Mouse (Mus musculus): ENCODE data around the gene Capn2. TPM values are rescaled to one million over a fixed set of nuclear protein-coding genes. Genes with fewer than 3 reads are reported as not detected.

The Capn2 gene
- 10 to 100 TPM; 60.2 to 70.7 TPM for total RNA-seq (2021)
- long read RNA-seq, experiment 1, partial matches to known transcripts: 7 of 106 reads
- long read RNA-seq, experiment 1, other reads (novel, unspliced or antisense): 99 of 106 reads
- long read RNA-seq, experiment 2, partial matches to known transcripts: 6 of 117 reads
- long read RNA-seq, experiment 2, other reads (novel, unspliced or antisense): 111 of 117 reads

- intact Hi-C loops (cut with DNase I; ENCODE audit: low total_unique reads): no loop called here
Measured at GRCm38 (mm10) chr1:182516758-182517676, at the start of gene Capn2. Capn2 (minus strand) TSS chr1:182517608.

DNA sequence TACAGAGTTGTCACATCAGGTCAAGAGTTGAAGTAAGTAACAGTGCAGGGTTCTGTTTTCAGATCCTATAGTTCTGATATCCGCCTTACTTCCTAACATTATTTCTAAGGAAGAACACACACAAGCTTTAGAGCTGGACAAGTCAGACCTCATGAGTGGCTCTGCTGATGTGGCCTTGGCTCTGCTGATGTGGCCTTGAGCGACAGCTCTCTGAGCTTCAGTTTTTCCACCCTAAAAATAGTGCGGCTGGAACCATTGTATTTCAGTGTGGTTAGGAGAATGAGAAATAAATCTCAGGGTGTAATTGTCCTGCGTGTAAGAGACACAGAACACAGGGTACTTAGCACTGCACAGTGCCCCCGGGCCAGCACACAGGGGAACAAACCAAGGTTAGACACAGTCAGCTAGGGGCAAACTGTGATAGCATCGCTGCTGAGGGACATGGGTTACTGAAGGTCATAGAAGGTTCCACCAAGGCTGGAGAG is 48.0 kb upstream of the Capn2 start:
- no peak for DNase-seq
- intact Hi-C loops (cut with DNase I; ENCODE audit: low total_unique reads): loop anchor here (10.0 kb wide), 1 partner anchor 219 kb away; no protein-coding TSS in a partner anchor

More at GRCm38 (mm10) chr1:182516758-182517676, at the start of gene Capn2:
- peak; percentile 90 for DNase-seq

DNA sequence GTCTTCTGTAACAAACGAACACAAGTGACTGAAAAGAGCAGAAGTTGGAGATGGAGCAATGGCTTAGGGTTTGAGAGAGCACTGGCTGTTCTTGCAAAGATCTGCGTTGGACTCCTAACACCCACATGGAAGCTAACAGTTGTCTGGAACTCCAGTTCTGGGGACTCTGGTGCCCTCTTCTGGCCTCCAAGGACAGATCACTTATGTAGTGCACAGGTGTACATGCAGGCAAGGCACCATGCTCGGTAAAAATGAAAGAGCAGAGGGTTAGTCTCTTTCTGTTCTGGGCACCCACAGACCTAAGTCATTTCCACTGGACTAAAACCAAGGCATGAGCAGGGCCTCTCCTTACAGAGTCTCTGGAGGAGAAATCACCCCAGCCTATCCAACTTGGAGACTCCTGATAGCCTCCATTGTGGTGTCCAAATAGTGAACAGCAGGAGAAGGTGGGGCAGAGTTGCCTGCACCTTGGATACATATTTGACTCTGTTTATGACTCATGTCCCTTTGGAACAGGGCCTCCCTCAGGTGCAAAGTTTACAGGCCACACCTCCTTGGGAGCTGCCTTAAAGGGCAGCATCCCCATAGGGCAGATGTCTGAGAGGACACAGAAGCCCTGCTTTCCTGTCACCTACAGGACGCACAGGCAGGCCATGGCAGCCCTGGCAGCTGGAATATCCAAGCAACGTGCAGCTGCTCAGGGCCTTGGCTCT is 47.2 kb upstream of the Capn2 start, which contains the start of gene Capn8:
Gene Capn8 (plus strand): TSS at position 600 of the 713 bp plus-strand sequence.
- intact Hi-C loops (cut with DNase I; ENCODE audit: low total_unique reads): loop anchor here (5.0 to 10.0 kb wide), 2 partner anchors 93 to 220 kb away; no protein-coding TSS in a partner anchor
- no peak for DNase-seq

DNA sequence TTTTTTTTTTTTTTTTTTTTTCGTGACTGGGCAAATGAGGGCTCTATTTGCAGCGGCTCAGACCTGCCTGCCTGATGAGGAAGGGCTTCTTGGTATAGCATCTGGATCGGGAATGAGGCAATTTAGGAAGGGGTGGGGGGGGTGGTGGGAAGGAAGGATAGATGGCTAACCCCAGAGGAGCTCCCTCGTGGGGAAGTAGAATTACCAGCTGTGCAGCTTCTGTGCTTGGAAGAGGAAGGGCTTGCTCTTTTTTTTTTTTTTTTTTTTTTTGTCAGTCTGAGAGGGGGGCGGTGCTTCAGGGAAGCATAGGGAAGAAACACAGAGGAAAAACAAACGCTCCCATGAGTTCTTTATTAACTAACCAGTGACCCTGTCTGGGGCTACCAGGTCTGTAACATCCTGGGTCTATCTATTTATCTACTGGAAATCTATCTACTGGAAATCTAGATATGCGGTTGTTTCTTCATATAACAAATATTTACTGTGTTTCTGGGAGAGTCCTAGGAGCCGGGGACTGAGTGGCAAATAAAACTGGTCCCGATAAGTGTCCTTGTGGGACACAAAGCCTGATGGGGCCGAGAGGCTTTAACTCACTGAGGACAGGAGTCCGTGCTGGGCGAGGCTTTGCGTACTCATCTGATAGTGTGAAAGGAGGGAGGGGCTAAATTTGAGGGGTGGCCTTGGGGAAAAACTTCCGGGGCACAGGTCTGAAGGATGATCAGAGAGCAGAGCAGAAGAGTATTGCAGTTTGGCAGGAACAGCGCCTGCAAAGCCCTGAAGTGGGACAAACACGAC is 45.4 kb upstream of the Capn2 start:
- no peak for DNase-seq
- intact Hi-C loops (cut with DNase I; ENCODE audit: low total_unique reads): loop anchor here (5.0 to 10.0 kb wide), 2 partner anchors 95 to 222 kb away; no protein-coding TSS in a partner anchor

GRCm38 (mm10) chr1:182561945-182562514 is 44.6 kb upstream of the Capn2 start:
- no peak for DNase-seq
- intact Hi-C loops (cut with DNase I; ENCODE audit: low total_unique reads): loop anchor here (5.0 to 10.0 kb wide), 2 partner anchors 95 to 223 kb away; no protein-coding TSS in a partner anchor

DNA sequence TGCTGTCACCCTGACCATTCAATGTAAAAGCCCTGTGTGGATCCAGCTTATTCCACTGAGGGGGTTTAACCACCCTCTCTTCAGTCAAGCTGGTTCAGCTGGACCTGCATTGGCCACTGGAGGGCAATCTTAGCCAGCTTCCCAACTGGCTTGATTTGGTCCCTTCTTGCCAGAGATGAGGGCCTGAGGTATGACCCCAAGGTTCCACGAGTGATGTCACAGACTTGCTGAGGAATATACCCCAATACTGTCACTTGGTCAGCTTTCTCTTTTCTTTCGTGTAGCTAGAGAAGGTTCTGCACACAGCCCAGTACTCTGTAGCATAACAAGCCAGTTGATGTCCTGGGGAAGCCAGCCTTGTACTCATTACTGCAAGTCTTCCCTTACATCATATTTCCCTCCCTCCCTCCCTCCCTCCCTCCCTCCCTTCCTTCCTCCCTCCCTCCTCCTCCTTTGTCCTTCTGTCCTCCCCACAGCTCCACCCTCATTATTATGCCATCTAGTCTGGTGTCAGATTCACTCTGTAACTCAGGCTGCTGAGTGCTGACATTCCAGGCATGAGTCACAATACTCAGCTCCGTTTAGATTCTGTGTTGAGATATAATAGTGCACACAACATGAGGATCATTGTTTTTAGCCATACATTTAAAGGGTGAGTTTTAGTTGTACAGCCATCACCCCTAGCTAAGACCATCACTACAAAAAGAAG is 43.1 kb upstream of the Capn2 start:
- intact Hi-C loops (cut with DNase I; ENCODE audit: low total_unique reads): loop anchor here (5.0 to 10.0 kb wide), 2 partner anchors 97 to 224 kb away; no protein-coding TSS in a partner anchor
- peak; percentile 28 for DNase-seq

DNA sequence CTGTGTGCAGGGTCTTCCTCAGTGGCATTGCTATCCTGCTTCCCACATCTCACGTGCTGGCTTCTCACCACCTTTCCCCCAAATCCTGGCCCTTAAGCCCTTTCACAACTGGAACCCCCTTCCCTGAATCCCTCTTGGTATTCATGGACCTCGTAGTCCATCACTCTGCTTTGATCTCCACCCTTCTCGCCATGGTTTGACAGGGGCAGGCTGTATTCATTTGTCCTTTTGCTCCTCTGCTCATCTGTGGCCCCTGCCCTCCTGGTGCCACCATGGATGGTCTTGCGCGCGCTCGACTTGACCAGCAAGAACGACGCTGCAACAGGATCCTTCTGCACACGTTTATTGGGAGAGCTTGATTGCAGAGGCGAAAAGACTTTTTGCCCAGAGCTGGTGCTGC is 42.1 kb upstream of the Capn2 start:
- DNase-seq: no peak
- intact Hi-C loops (cut with DNase I; ENCODE audit: low total_unique reads): loop anchor here (10.0 kb wide), 2 partner anchors 385 to 675 kb away; no protein-coding TSS in a partner anchor

- DNase-seq: no peak
- intact Hi-C loops (cut with DNase I; ENCODE audit: low total_unique reads): loop anchor here (10.0 kb wide), 2 partner anchors 387 to 677 kb away; no protein-coding TSS in a partner anchor
Measured at GRCm38 (mm10) chr1:182558271-182558670, 40.9 kb upstream of the Capn2 start.

DNA sequence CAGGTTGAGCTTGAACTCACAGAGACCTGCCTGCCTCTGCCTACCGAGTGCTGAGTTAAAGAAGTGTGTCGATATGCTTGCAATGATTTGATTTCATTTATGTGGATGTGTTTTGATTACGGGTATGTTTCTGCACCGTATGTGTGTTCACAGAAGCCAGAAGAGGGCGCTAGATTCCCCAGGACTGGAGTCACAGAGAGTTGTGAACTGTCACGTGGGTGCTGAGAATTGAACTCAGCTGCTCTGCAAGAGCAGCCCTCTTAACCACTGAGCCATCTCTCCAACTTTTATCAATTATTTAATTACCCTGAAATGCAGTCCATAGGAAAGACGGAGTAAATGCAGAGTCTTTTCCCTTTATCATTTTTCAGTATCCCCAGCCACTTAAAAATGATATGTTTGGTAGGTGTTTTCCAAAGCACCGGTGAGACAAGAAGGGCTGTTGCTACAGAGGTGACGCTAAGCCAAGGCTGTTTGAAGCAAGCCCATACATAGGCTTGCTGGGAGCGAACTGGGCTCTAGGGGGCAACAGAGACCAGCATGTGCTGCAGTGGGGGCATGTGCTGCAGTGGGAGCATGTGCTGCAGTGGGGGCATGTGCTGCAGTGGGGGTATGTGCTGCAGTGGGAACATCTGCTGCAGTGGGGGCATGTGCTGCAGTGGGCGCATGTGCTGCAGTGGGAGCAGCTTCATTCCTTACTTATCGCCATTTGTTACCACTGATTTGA is 36.4 kb upstream of the Capn2 start:
- DNase-seq: peak; percentile 50
- intact Hi-C loops (cut with DNase I; ENCODE audit: low total_unique reads): loop anchor here (10.0 kb wide), 2 partner anchors 391 to 681 kb away; no protein-coding TSS in a partner anchor

DNA sequence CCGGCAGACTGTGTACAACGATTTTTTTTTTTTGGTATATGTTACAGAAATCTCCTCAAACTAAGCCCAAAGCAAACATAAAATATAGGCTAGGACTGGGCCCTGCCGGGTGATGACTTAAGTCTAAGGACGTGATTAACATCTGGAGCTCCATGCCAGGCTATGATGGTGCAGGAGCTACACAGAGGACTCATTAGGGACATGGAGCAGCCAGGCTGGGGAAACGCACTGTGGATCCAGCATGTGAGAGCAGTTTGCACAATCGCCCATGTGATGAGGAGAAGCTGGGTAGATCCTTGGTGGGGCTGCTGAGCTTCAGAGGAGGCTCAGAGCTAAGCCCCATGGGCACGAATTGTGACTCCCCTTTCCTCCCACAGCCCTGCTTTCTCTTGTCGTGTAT is 33.4 kb upstream of the Capn2 start:
- no peak for DNase-seq
- intact Hi-C loops (cut with DNase I; ENCODE audit: low total_unique reads): loop anchor here (10.0 kb wide), 2 partner anchors 394 to 684 kb away; no protein-coding TSS in a partner anchor

GRCm38 (mm10) chr1:182543906-182544305 is 26.5 kb upstream of the Capn2 start:
- intact Hi-C loops (cut with DNase I; ENCODE audit: low total_unique reads): loop anchor here (5.0 to 10.0 kb wide), 2 partner anchors 57 to 169 kb away; no protein-coding TSS in a partner anchor

GRCm38 (mm10) chr1:182543136-182543535 is 25.7 kb upstream of the Capn2 start:
- intact Hi-C loops (cut with DNase I; ENCODE audit: low total_unique reads): loop anchor here (5.0 to 10.0 kb wide), 2 partner anchors 56 to 168 kb away; no protein-coding TSS in a partner anchor
- no peak for DNase-seq

More at GRCm38 (mm10) chr1:182543906-182544305, 26.5 kb upstream of the Capn2 start:
- DNase-seq: no peak

DNA sequence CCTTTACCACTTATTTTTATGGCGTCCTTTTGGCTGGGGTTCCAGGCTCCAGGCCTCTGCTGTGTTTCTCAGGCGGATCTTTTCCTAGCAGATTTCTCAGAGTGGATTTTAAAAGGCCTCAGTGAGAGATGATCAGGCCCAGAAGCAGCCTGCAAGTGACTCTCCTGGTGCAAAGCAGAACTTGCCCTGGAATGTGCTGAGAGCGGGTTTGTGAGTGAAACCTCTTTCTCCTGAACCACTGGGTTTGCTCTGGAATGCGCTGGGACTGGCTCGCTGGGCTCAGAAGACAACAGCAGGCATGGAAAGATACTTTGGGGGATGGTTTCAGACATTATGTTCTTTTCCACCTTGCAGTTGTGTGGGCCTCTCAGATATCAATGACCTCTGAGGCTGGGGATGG is 24.7 kb upstream of the Capn2 start:
- no peak for DNase-seq
- intact Hi-C loops (cut with DNase I; ENCODE audit: low total_unique reads): loop anchor here (5.0 to 10.0 kb wide), 2 partner anchors 55 to 167 kb away; no protein-coding TSS in a partner anchor

GRCm38 (mm10) chr1:182539023-182539940 is 21.9 kb upstream of the Capn2 start:
- peak; percentile 66 for DNase-seq
- intact Hi-C loops (cut with DNase I; ENCODE audit: low total_unique reads): loop anchor here (10.0 kb wide), 1 partner anchor 414 kb away; the partner anchor contains the start of gene Srp9

DNA sequence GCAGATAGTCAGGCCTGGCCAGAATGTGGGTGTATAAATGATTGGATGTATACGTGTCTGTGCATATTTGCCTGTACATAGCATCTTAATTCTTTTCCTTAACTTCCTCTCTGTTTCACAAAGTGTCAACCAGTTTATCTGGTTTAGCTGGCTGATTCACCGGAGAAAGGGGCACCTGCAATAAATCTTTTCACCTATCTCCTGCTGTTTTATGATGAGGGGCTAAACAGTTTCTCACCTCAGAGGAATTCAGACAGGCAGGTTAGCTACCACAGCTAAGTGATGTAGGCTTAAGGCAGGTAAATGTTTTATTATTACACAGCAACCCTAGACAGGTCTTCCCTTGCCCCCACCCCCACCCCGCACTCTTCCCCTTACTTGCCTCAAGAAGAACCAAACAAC is 17.7 kb upstream of the Capn2 start:
- intact Hi-C loops (cut with DNase I; ENCODE audit: low total_unique reads): loop anchor here (10.0 kb wide), 1 partner anchor 410 kb away; the partner anchor contains the start of gene Srp9
- DNase-seq: no peak

Measured in gastrocnemius, postnatal 14 days (tissue).